Mouse (Mus musculus) forebrain, embryonic 15.5 days (tissue): ENCODE results near the gene Kpna7. TPM values are rescaled to one million over a fixed set of nuclear protein-coding genes. Genes with fewer than 3 reads are reported as not detected.
"Not testable (repeated sequence)": the region's sequence is repeated elsewhere in the genome, so short reads cannot be mapped to it uniquely, and the experiment has no call there.

Experiments
- ATAC-seq: fragments of 200-750 bp; cut with Nextera tagmentation; replicated peaks from 2 replicates; pipeline ENCODE4 v1.8.0; 2017; ENCODE audit warnings: mild to moderate bottlenecking, moderate TSS enrichment, moderate library complexity
- H3K27ac ChIP-seq: fragments of 300-500 bp; sonication (generic); replicated peaks from 2 replicates; pipeline ENCODE4 v1.5.1; 2015; ENCODE audit warnings: mild to moderate bottlenecking, inconsistent platforms
- H3K27me3 ChIP-seq: fragments of 300-500 bp; sonication (generic); 2 replicates; pipeline ENCODE4 v1.6.1; 2015; ENCODE audit warnings: inconsistent platforms
- H3K36me3 ChIP-seq: fragments of 300-500 bp; sonication (generic); 2 replicates; pipeline ENCODE4 v1.6.1; 2015; ENCODE audit warnings: mild to moderate bottlenecking, inconsistent platforms
- H3K4me1 ChIP-seq: fragments of 300-500 bp; sonication (generic); 2 replicates; pipeline ENCODE4 v1.6.1; 2015; ENCODE audit warnings: inconsistent platforms
- H3K4me2 ChIP-seq: fragments of 300-500 bp; sonication (generic); replicated peaks from 2 replicates; pipeline ENCODE4 v1.6.1; 2015; ENCODE audit warnings: mild to moderate bottlenecking, inconsistent platforms
- H3K4me3 ChIP-seq: fragments of 300-500 bp; sonication (generic); 2 replicates; pipeline ENCODE4 v1.5.1; 2015; ENCODE audit warnings: mild to moderate bottlenecking, inconsistent platforms
- H3K9ac ChIP-seq: fragments of 300-500 bp; sonication (generic); replicated peaks from 2 replicates; pipeline ENCODE4 v1.6.1; 2015; ENCODE audit warnings: mild to moderate bottlenecking, inconsistent platforms
- H3K9me3 ChIP-seq: fragments of 300-500 bp; sonication (generic); 2 replicates; pipeline ENCODE4 v1.6.1; 2016; ENCODE audit warnings: inconsistent platforms
- WGBS: fragments of 180-500 bp; shearing (Covaris S2); methylation state at CpG from one replicate; pipeline ENCODE4 v1.1.7; 2015; ENCODE audit warnings: mixed read lengths; 5-methylcytosine and 5-hydroxymethylcytosine counted together
- polyA plus RNA-seq: library from polyadenylated mRNA; unstranded; fragments of >200 nt; fragmentation: Nextera tagmentation; extraction: Ambion mirVana; gene quantifications from 2 replicates; pipeline ENCODE4 v1.2.1, GENCODE M21; 2015

Kpna7 gene
- polyA plus RNA-seq, 1 experiment from 2014 or later, result not detected

DNA sequence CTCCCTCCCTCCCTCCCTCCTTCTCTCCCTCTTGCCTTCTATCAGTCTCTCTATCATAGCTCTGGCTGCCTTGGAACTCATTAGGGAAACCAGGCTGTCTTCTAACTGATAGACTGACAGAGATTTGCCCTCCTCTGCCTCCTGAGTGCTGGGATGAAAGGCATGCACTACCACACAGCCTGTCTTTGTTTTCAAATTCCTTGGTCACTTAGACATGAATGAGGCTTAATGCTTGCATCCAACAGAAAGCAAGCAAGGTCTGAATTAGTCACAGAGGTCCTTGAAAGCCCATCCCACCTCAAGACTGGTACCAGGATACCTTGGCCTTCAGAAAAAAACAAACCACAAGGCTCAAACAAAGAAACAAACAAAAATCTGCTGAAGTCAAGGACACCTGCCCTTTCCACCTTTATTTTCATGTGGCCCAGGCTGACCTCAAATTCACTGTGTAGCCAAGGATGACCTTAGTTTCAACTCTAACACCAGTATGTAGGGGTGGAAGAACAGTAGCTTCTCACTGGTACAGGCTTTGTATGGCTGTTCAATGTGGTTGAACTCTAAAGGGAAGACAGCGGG, 19.0 kb downstream of the Kpna7 start:
- no peaks in the 10 kb centered on the region for H3K4me1 ChIP-seq
- no peak overlapping the region for H3K4me3 ChIP-seq
- no peak overlapping the region for H3K4me2 ChIP-seq
- WGBS, result 97% methylated on average over 1 of the region's 1 CpGs
- H3K27ac ChIP-seq, result no peak overlapping the region
- H3K9me3 ChIP-seq, result no peaks in the 10 kb centered on the region
- H3K9ac ChIP-seq, result no peak overlapping the region
- H3K27me3 ChIP-seq, result no peaks in the 10 kb centered on the region
- no peak for ATAC-seq
- no peaks in the 10 kb centered on the region for H3K36me3 ChIP-seq

DNA sequence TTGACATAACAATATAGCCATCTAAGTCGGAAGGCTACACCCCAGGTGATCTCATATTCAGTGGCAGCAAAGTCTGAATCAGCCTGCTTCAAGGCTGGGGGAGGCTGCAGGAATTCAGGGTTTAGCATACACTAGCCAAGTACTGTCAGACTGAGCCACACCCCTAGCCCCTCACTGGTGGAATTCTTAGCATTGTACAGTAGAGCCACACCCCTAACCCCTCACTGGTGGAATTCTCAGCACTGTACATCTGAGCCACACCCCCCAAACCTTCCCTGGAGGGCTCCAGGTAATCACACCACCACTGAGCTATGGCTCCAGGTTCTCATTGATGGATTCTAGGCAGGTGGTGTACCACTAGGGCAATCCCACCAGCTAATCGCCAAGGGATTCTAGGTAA, 24.3 kb downstream of the Kpna7 start:
- H3K4me3 ChIP-seq, result no peak overlapping the region
- H3K27ac ChIP-seq, result no peak overlapping the region
- no peaks in the 10 kb centered on the region for H3K27me3 ChIP-seq
- H3K36me3 ChIP-seq, result no peaks in the 10 kb centered on the region
- 84% methylated on average over 2 of the region's 2 CpGs for WGBS
- H3K9me3 ChIP-seq, result no peaks in the 10 kb centered on the region
- no peak overlapping the region for H3K4me2 ChIP-seq
- ATAC-seq, result no peak
- H3K4me1 ChIP-seq, result peaks cover 9% of the 10 kb centered on the region
- no peak overlapping the region for H3K9ac ChIP-seq

DNA sequence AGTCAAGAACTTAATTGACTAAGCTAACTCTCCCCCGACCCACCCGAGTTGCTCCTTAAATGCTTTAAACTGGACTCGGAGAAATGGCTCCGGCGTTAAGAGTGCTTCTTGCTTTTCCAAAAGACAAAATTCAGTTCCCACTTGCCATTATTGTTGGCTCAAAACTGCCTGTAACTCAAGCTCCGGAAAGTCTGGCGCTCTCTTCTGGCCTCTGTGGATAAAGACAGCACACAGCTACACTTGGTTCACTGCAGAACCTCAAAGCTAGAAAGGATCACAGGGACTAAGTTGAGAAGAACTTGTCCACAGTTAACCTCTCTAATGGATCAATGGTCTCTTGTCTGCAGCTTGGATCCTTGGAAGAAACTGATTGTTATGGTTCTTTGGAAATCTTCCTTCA, 25.1 kb downstream of the Kpna7 start:
- no peaks in the 10 kb centered on the region for H3K36me3 ChIP-seq
- no peak overlapping the region for H3K9ac ChIP-seq
- H3K4me2 ChIP-seq, result no peak overlapping the region
- H3K27me3 ChIP-seq, result no peaks in the 10 kb centered on the region
- no peaks in the 10 kb centered on the region for H3K9me3 ChIP-seq
- peaks cover 9% of the 10 kb centered on the region for H3K4me1 ChIP-seq
- no peak for ATAC-seq
- 87% methylated on average over 7 of the region's 7 CpGs for WGBS
- no peak overlapping the region for H3K4me3 ChIP-seq
- H3K27ac ChIP-seq, result no peak overlapping the region

DNA sequence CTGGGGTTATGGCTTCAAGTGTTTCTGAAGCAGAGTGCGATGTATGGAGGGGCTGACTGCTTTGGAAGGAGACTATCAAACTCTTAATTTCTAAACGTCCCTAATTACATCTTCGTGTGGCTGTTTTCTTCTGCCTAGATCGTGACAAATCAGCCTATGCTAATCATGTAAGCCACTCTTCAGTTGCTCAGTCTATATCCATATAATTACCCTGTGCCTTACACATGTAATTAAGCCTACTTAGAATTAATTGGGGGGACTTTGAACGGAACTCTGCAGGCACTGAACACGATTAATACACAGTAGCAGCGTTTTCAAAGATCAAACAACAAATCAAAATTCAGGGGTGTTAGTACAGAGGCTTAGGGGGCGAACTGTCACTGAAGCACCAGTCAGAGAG, 25.9 kb downstream of the Kpna7 start:
- Histone ChIP-seq H3K9me3 (no peaks in the 10 kb centered on the region), H3K4me2 (no peak overlapping the region), H3K9ac (no peak overlapping the region), H3K4me1 (peaks cover 9% of the 10 kb centered on the region), H3K36me3 (no peaks in the 10 kb centered on the region), H3K4me3 (no peak overlapping the region), H3K27me3 (no peaks in the 10 kb centered on the region), H3K27ac (no peak overlapping the region)
- ATAC-seq, result no peak
- 23% methylated on average over 8 of the region's 8 CpGs for WGBS

DNA sequence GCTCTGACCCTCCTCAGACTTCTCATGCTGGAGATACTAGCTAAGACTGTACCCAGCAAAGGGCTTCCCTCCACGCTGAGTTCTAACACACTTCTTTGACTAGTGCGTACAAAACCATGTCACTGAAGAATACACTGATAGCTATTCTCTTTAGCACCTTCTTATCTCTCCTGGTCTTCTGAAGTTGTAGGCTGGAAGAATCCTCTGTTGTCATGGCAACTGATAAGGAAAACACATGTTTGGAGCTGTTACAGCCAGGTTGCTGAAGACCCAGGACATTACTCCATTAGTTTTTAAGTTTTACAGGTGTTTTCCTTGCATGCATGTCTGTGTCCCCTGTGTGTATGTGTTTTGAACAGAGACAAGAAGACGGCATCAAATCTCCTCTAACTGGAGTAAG, 29.6 kb downstream of the Kpna7 start:
- not testable (repeated sequence) for H3K4me1 ChIP-seq, H3K9me3 ChIP-seq, H3K36me3 ChIP-seq, H3K4me2 ChIP-seq, H3K27ac ChIP-seq, ATAC-seq, H3K27me3 ChIP-seq, H3K4me3 ChIP-seq, H3K9ac ChIP-seq
- 91% methylated on average over 3 of the region's 3 CpGs for WGBS

DNA sequence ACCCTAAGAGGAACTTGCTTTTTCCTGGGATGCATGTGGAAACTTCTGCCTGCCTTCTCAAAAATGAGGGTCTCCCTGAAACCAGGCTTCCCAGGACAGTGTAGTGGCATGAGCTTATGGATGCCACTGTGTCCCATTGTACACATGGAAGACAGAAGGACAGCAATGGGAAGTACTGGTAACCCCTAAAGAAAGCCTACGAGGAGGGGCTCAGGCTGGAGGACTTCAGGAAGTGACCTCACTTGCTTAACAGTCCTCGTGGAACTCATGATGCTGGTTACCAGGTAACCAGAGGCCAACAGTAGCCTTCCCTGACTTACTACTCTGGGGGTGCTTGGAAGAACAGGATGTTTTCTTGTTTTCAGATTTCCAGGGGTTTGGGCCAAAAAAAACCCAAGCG, 41.1 kb downstream of the Kpna7 start, which contains the start of gene 1700018F24Rik:
1700018F24Rik (plus strand) TSS at position 301 of the 400 bp plus-strand sequence.
- H3K4me3 ChIP-seq, H3K27ac ChIP-seq: not testable (repeated sequence)
- 68% methylated on average over 3 of the region's 3 CpGs for WGBS

DNA sequence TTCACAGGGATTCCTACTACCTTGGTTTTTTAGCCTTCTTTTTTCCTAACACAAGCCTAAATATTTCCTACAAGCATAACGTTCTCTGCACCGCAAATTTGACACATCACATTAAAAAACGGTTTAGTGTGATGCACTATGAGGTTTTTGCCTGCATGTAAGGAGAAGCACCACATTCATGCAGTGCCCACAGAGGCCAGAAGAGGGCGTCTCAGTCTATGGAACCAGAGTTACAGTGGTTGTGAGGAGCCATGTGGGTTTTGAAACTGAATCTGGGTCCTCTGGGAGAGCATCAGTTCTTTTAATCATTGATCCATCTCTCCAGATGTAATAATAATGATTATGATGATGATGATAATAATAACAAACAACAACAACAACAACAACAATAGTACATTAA, 42.2 kb downstream of the Kpna7 start:
- WGBS, result 45% methylated on average over 4 of the region's 4 CpGs
- H3K27ac ChIP-seq, result no peak overlapping the region
- H3K9ac ChIP-seq, result no peak overlapping the region
- no peaks in the 10 kb centered on the region for H3K9me3 ChIP-seq
- no peaks in the 10 kb centered on the region for H3K36me3 ChIP-seq
- H3K4me2 ChIP-seq, result no peak overlapping the region
- no peaks in the 10 kb centered on the region for H3K4me1 ChIP-seq
- no peak overlapping the region for H3K4me3 ChIP-seq
- no peaks in the 10 kb centered on the region for H3K27me3 ChIP-seq
- no peak for ATAC-seq

More for the DNA sequence above, 41.1 kb downstream of the Kpna7 start, which contains the start of gene 1700018F24Rik:
- not testable (repeated sequence) for H3K4me2 ChIP-seq, H3K4me1 ChIP-seq, ATAC-seq, H3K9ac ChIP-seq, H3K36me3 ChIP-seq, H3K9me3 ChIP-seq, H3K27me3 ChIP-seq

DNA sequence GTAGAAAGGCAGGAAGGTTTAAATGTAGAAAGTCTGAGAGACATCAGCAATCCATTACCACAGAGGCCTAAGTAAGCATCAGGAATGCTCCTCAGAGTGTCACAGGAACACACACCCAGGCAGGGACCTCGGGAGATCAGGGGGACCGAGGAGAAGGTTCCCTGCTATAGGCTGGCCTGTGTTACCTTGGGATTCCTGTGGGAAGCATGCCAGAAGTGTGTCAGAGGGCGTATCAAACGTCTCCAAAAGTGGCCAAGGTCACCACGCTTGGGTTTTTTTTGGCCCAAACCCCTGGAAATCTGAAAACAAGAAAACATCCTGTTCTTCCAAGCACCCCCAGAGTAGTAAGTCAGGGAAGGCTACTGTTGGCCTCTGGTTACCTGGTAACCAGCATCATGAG, 51.4 kb downstream of the Kpna7 start, which contains the start of gene Gm4871:
Gm4871 (minus strand) TSS at position 364 of the 400 bp plus-strand sequence.
- not testable (repeated sequence) for H3K27ac ChIP-seq, H3K36me3 ChIP-seq, H3K27me3 ChIP-seq, H3K9ac ChIP-seq, H3K4me2 ChIP-seq, H3K4me3 ChIP-seq, H3K9me3 ChIP-seq, ATAC-seq, H3K4me1 ChIP-seq
- 77% methylated on average over 5 of the region's 5 CpGs for WGBS

DNA sequence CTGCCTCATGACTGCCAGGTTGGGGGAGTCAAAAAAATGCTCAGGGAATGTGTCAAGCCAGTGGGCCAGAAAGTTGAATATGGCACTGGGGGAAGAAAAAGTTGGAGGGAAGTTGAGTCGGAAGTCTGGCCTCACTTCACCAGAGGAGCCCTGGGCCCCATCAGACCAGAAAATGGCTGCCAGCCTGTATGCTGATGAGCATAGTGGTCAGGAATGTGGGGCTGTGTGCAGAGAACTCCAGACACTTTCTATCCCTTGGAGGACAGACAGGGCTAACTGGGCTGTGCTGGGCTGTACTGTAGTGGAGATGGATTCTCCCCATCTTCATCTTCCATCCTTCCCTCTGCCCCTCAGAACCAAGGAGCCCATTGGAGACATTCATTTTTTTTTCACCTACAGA, 53.4 kb downstream of the Kpna7 start:
- H3K36me3 ChIP-seq, H3K4me3 ChIP-seq, H3K9ac ChIP-seq, H3K27me3 ChIP-seq, ATAC-seq, H3K4me1 ChIP-seq, H3K27ac ChIP-seq, H3K9me3 ChIP-seq, H3K4me2 ChIP-seq: not testable (repeated sequence)
- 80% methylated on average over 1 of the region's 1 CpGs for WGBS

DNA sequence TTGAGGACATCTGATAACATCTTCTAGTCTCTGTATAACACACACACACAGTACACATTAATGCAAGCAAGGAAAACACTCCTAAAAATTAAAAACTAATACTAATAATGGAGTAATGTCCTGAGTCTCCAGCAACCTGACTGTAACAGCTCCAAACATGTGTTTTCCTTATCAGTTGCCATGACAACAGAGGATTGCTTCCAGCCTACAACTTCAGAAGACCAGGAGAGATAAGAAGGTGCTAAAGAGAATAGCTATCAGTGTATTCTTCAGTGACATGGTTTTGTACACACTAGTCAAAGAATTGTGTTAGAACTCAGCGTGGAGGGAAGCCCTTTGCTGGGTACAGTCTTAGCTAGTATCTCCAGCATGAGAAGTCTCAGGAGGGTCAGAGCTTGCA, 63.1 kb downstream of the Kpna7 start:
- not testable (repeated sequence) for H3K4me2 ChIP-seq, H3K36me3 ChIP-seq, H3K27me3 ChIP-seq, H3K9ac ChIP-seq, ATAC-seq, H3K27ac ChIP-seq, H3K4me3 ChIP-seq, H3K9me3 ChIP-seq, H3K4me1 ChIP-seq
- 73% methylated on average over 1 of the region's 1 CpGs for WGBS

DNA sequence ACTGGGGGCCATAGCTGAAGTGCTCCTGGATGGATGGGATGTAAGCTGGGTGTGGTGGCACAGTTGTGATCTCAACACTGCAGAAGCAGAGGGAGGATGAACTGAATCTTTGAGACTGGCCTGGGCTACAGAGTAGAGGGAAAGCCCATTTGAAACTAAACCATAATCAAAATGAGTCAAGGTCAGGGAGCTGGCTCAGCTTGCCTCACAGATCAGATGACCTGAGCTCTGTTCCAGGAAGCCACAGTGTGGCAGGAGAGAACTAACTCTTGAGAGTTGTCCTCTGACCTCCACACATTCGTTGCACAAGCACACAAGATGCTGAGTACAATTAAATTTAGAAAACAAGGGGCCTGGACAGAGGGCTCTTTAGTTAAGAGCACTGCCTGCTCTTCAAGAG, 63.6 kb downstream of the Kpna7 start:
- not testable (repeated sequence) for H3K4me1 ChIP-seq, H3K4me2 ChIP-seq, ATAC-seq, H3K9ac ChIP-seq, H3K4me3 ChIP-seq, H3K36me3 ChIP-seq, H3K27me3 ChIP-seq, H3K9me3 ChIP-seq, H3K27ac ChIP-seq
- WGBS, result 30% methylated on average over 1 of the region's 1 CpGs

DNA sequence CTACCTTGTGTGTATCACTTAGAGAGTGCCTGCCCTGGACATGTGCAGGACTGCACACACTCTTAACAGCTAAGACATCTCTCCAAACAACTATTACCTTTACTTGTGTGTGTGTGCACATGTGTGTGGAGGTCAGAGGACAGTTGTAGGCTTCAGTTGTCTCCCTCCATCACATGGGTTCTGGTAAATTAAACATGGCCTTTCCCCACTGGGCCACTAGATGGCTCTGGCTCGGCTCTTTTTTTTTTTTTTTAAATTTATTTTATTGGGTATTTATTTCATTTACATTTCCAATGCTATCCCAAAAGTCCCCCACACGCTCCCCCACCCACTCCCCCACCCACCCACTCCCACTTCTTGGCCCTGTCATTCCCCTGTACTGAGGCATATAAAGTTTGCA, 67.1 kb downstream of the Kpna7 start:
- H3K9me3 ChIP-seq, H3K4me3 ChIP-seq, H3K36me3 ChIP-seq, H3K27me3 ChIP-seq, H3K4me1 ChIP-seq, H3K27ac ChIP-seq, H3K9ac ChIP-seq, ATAC-seq, H3K4me2 ChIP-seq: not testable (repeated sequence)
- 16% methylated on average over 2 of the region's 2 CpGs for WGBS

DNA sequence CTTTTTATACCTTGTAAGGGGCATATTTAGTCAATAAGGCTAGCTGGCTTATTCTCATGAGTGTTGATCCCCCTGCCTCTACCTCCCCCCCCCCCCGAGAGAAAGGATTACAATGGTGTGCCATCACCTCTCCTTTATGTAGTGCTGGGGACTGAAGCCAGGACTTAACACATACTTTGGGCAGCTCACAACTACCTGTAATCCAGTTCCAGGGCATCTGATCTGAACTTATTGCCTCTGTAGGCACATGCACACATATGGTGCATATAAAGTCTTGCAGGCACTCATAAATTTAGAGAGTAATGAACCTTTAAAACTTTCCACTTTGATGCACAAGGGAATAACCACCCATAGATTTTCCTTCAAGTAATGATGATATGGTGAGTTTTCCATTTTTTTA, 69.6 kb downstream of the Kpna7 start:
- Histone ChIP-seq H3K36me3 (no peaks in the 10 kb centered on the region), H3K9me3 (no peaks in the 10 kb centered on the region), H3K27ac (no peak overlapping the region), H3K4me2 (no peak overlapping the region), H3K4me1 (no peaks in the 10 kb centered on the region), H3K4me3 (no peak overlapping the region), H3K27me3 (no peaks in the 10 kb centered on the region), H3K9ac (no peak overlapping the region)
- ATAC-seq, result no peak
- 79% methylated on average over 1 of the region's 1 CpGs for WGBS
